Mouse (Mus musculus): ENCODE data around the gene Btk. TPM values are rescaled to one million over a fixed set of nuclear protein-coding genes. Genes with fewer than 3 reads are reported as not detected.
"Not testable (repeated sequence)": the region's sequence is repeated elsewhere in the genome, so short reads cannot be mapped to it uniquely, and the experiment has no call there.

Btk gene
- total RNA-seq, 2 experiments from 2014 or later: 0.63 to 0.65 TPM

GRCm38 (mm10) chrX:134580528-134581305, 2.7 kb downstream of the Btk start:
- DNase-seq: no peak

- DNase-seq: no peak
These were observed 5.5 kb downstream of the Btk start for GRCm38 (mm10) chrX:134577896-134578295.

- no peak for DNase-seq
These were observed 16.7 kb downstream of the Btk start for GRCm38 (mm10) chrX:134566536-134567222.

- no peak for DNase-seq
These were observed 19.0 kb downstream of the Btk start for GRCm38 (mm10) chrX:134564326-134564725.

GRCm38 (mm10) chrX:134554425-134554824, 28.9 kb downstream of the Btk start:
- no peak for DNase-seq

GRCm38 (mm10) chrX:134553326-134553725, 30.0 kb downstream of the Btk start:
- DNase-seq: no peak

GRCm38 (mm10) chrX:134550903-134551302, 32.5 kb downstream of the Btk start:
- DNase-seq: no peak

GRCm38 (mm10) chrX:134547330-134547729, 36.0 kb downstream of the Btk start:
- no peak for DNase-seq

- no peak for DNase-seq
These were observed 41.4 kb downstream of the Btk start for GRCm38 (mm10) chrX:134541955-134542308.

GRCm38 (mm10) chrX:134541145-134541954, 42.0 kb downstream of the Btk start, which contains the start of gene Timm8a1:
Gene Timm8a1 (minus strand): TSS chrX:134541865.
- DNase-seq: peak; percentile 33 to 45

GRCm38 (mm10) chrX:134540414-134541135, 42.8 kb downstream of the Btk start:
- DNase-seq: no peak

- DNase-seq: not testable (repeated sequence)
These were observed 43.6 kb downstream of the Btk start for GRCm38 (mm10) chrX:134539795-134540194.

GRCm38 (mm10) chrX:134533346-134533745, 50.0 kb downstream of the Btk start:
- no peak for DNase-seq

GRCm38 (mm10) chrX:134525260-134525659, 58.1 kb downstream of the Btk start:
- no peak for DNase-seq

- DNase-seq: no peak
These were observed 59.6 kb downstream of the Btk start for GRCm38 (mm10) chrX:134523772-134524171.

- DNase-seq: no peak
These were observed 73.9 kb downstream of the Btk start for GRCm38 (mm10) chrX:134509473-134509872.

- no peak for DNase-seq
These were observed 75.4 kb downstream of the Btk start for GRCm38 (mm10) chrX:134507977-134508376.

- no peak for DNase-seq
These were observed 82.7 kb downstream of the Btk start for GRCm38 (mm10) chrX:134500651-134501050.

Data from layer of hippocampus, postnatal 36 days (tissue).